Mouse (Mus musculus): Measurements from ENCODE around the gene Mterf1b.

- no peak for TF ChIP-seq MYOD1 (IDR thresholded peaks at IDR 0.05; ENCODE audit: control insufficient read depth in 1 of 3, insufficient read length in 2 of 3, low read depth in 2 of 3)
- TF ChIP-seq POLR2A (IDR thresholded peaks at IDR 0.05; ENCODE audit: insufficient read length, low read depth), result no peak
- no peak for TF ChIP-seq TCF12 (IDR thresholded peaks at IDR 0.05; ENCODE audit: insufficient read depth, poor library complexity, severe bottlenecking)
- no peak for TF ChIP-seq USF1 (IDR thresholded peaks at IDR 0.05; ENCODE audit: low read depth)
- TF ChIP-seq E2F4 (IDR thresholded peaks at IDR 0.05; ENCODE audit: insufficient read depth), result no peak
- TF ChIP-seq POLR2AphosphoS2 (IDR thresholded peaks at IDR 0.05; ENCODE audit: insufficient read length, low read depth), result no peak
- no peak for TF ChIP-seq MAX (IDR thresholded peaks at IDR 0.05; ENCODE audit: low read depth)
- TF ChIP-seq CEBPB (IDR thresholded peaks at IDR 0.05; ENCODE audit: insufficient read depth, poor library complexity, severe bottlenecking), result no peak
- no peak for TF ChIP-seq REST (IDR thresholded peaks at IDR 0.05; ENCODE audit: insufficient read depth, insufficient read length)
- TF ChIP-seq MYOG (IDR thresholded peaks at IDR 0.05; ENCODE audit: control insufficient read depth in 1 of 3, insufficient read depth in 1 of 3, insufficient read length in 2 of 3, low read depth in 2 of 3), result no peak
Measured at GRCm38 (mm10) chr5:4240120-4240519, 48.0 kb downstream of the Mterf1b start.
